Mouse (Mus musculus): Measurements from ENCODE around the gene Rpl7a. TPM values are rescaled to one million over a fixed set of nuclear protein-coding genes. Genes with fewer than 3 reads are reported as not detected.

The Rpl7a gene
- polyA plus RNA-seq, 1 experiment from 2014 or later, result 686 TPM

- no peak for TF ChIP-seq CTCF (IDR thresholded peaks at IDR 0.05; ENCODE audit: low read depth)
These were observed 40.9 kb downstream of the Rpl7a start for GRCm38 (mm10) chr2:26951346-26951905.

GRCm38 (mm10) chr2:26952193-26952592, 41.6 kb downstream of the Rpl7a start:
- TF ChIP-seq CTCF (IDR thresholded peaks at IDR 0.05; ENCODE audit: low read depth), result no peak
- Histone ChIP-seq H3K9ac (ENCODE audit: low read depth, low read length) (no peak overlapping the region), H3K36me3 (ENCODE audit: insufficient read depth, low read length) (peaks cover 46% of the 10 kb centered on the region), H3K4me2 (ENCODE audit: low read length) (no peak overlapping the region), H3K4me1 (replicated peaks; ENCODE audit: insufficient read depth, low read length) (no peaks in the 10 kb centered on the region), H3K27ac (no peak overlapping the region), H3K27me3 (ENCODE audit: insufficient read depth, low read length) (no peaks in the 10 kb centered on the region), H3K4me3 (replicated peaks; ENCODE audit: low read depth, low read length) (no peak overlapping the region), H3K9me3 (replicated peaks; ENCODE audit: low read length) (no peaks in the 10 kb centered on the region)
- 87% methylated on average over 4 of the region's 4 CpGs for WGBS
- ATAC-seq (replicated peaks; ENCODE audit: low FRiP score, low read depth) (no peak), DNase-seq (ENCODE audit: low spot score) (no peak)

More at GRCm38 (mm10) chr2:26951346-26951905, 40.9 kb downstream of the Rpl7a start:
- H3K9me3 ChIP-seq (replicated peaks; ENCODE audit: low read length), result no peaks in the 10 kb centered on the region
- 83% methylated on average over 8 of the region's 8 CpGs for WGBS
- no peak overlapping the region for H3K27ac ChIP-seq
- H3K36me3 ChIP-seq (ENCODE audit: insufficient read depth, low read length), result peaks cover 43% of the 10 kb centered on the region
- ATAC-seq (replicated peaks; ENCODE audit: low FRiP score, low read depth) (no peak), DNase-seq (ENCODE audit: low spot score) (no peak)
- no peak overlapping the region for H3K4me2 ChIP-seq (ENCODE audit: low read length)
- no peaks in the 10 kb centered on the region for H3K4me1 ChIP-seq (replicated peaks; ENCODE audit: insufficient read depth, low read length)
- H3K9ac ChIP-seq (ENCODE audit: low read depth, low read length), result no peak overlapping the region
- H3K27me3 ChIP-seq (ENCODE audit: insufficient read depth, low read length), result no peaks in the 10 kb centered on the region
- H3K4me3 ChIP-seq (replicated peaks; ENCODE audit: low read depth, low read length), result no peak overlapping the region

GRCm38 (mm10) chr2:26952866-26953265, 42.3 kb downstream of the Rpl7a start:
- no peak overlapping the region for H3K4me3 ChIP-seq (replicated peaks; ENCODE audit: low read depth, low read length)
- H3K27me3 ChIP-seq (ENCODE audit: insufficient read depth, low read length), result no peaks in the 10 kb centered on the region
- peak; percentile 4; the same call in 1 of the 2 replicates for TF ChIP-seq CTCF (IDR thresholded peaks at IDR 0.05; ENCODE audit: low read depth)
- H3K9me3 ChIP-seq (replicated peaks; ENCODE audit: low read length), result no peaks in the 10 kb centered on the region
- WGBS, result 75% methylated on average over 8 of the region's 8 CpGs
- H3K4me1 ChIP-seq (replicated peaks; ENCODE audit: insufficient read depth, low read length), result no peaks in the 10 kb centered on the region
- H3K4me2 ChIP-seq (ENCODE audit: low read length), result no peak overlapping the region
- peaks cover 53% of the 10 kb centered on the region for H3K36me3 ChIP-seq (ENCODE audit: insufficient read depth, low read length)
- H3K27ac ChIP-seq, result no peak overlapping the region
- ATAC-seq (replicated peaks; ENCODE audit: low FRiP score, low read depth), result no peak
- DNase-seq (ENCODE audit: low spot score), result no peak
- no peak overlapping the region for H3K9ac ChIP-seq (ENCODE audit: low read depth, low read length)

- no peaks in the 10 kb centered on the region for H3K27me3 ChIP-seq (ENCODE audit: insufficient read depth, low read length)
- DNase-seq (ENCODE audit: low spot score) (no peak), ATAC-seq (replicated peaks; ENCODE audit: low FRiP score, low read depth) (no peak)
- TF ChIP-seq CTCF (IDR thresholded peaks at IDR 0.05; ENCODE audit: low read depth), result no peak
- WGBS, result 86% methylated on average over 2 of the region's 2 CpGs
- H3K9ac ChIP-seq (ENCODE audit: low read depth, low read length), result no peak overlapping the region
- H3K27ac ChIP-seq, result no peak overlapping the region
- no peak overlapping the region for H3K4me3 ChIP-seq (replicated peaks; ENCODE audit: low read depth, low read length)
- H3K4me2 ChIP-seq (ENCODE audit: low read length), result no peak overlapping the region
- H3K4me1 ChIP-seq (replicated peaks; ENCODE audit: insufficient read depth, low read length), result no peaks in the 10 kb centered on the region
- H3K36me3 ChIP-seq (ENCODE audit: insufficient read depth, low read length), result peaks cover 62% of the 10 kb centered on the region
- no peaks in the 10 kb centered on the region for H3K9me3 ChIP-seq (replicated peaks; ENCODE audit: low read length)
These were observed 44.3 kb downstream of the Rpl7a start for GRCm38 (mm10) chr2:26954735-26955395.

GRCm38 (mm10) chr2:26956811-26957487, 46.4 kb downstream of the Rpl7a start:
- Histone ChIP-seq H3K27ac (no peak overlapping the region), H3K9me3 (replicated peaks; ENCODE audit: low read length) (no peaks in the 10 kb centered on the region), H3K4me3 (replicated peaks; ENCODE audit: low read depth, low read length) (no peak overlapping the region), H3K9ac (ENCODE audit: low read depth, low read length) (no peak overlapping the region), H3K36me3 (ENCODE audit: insufficient read depth, low read length) (peaks cover 67% of the 10 kb centered on the region), H3K27me3 (ENCODE audit: insufficient read depth, low read length) (no peaks in the 10 kb centered on the region), H3K4me1 (replicated peaks; ENCODE audit: insufficient read depth, low read length) (0 out of 2 replicates have a peak, but pooled peaks cover 5% of the 10 kb centered on the region), H3K4me2 (ENCODE audit: low read length) (no peak overlapping the region)
- TF ChIP-seq CTCF (IDR thresholded peaks at IDR 0.05; ENCODE audit: low read depth), result no peak
- DNase-seq (ENCODE audit: low spot score), result no peak
- 0 out of 2 replicates have a peak, but pooled peaks have one; percentile 41 for ATAC-seq (replicated peaks; ENCODE audit: low FRiP score, low read depth)
- 91% methylated on average over 12 of the region's 12 CpGs for WGBS

- Histone ChIP-seq H3K9me3 (replicated peaks; ENCODE audit: low read length) (no peaks in the 10 kb centered on the region), H3K27me3 (ENCODE audit: insufficient read depth, low read length) (no peaks in the 10 kb centered on the region), H3K4me2 (ENCODE audit: low read length) (no peak overlapping the region), H3K27ac (no peak overlapping the region), H3K4me1 (replicated peaks; ENCODE audit: insufficient read depth, low read length) (0 out of 2 replicates have a peak, but pooled peaks cover 5% of the 10 kb centered on the region), H3K4me3 (replicated peaks; ENCODE audit: low read depth, low read length) (no peak overlapping the region), H3K9ac (ENCODE audit: low read depth, low read length) (no peak overlapping the region), H3K36me3 (ENCODE audit: insufficient read depth, low read length) (peaks cover 63% of the 10 kb centered on the region)
- no peak for ATAC-seq (replicated peaks; ENCODE audit: low FRiP score, low read depth)
- no peak for TF ChIP-seq CTCF (IDR thresholded peaks at IDR 0.05; ENCODE audit: low read depth)
- no peak for DNase-seq (ENCODE audit: low spot score)
- WGBS, result 88% methylated on average over 2 of the region's 2 CpGs
These were observed 46.9 kb downstream of the Rpl7a start for GRCm38 (mm10) chr2:26957488-26957859.
